In the genomic region with DNA sequence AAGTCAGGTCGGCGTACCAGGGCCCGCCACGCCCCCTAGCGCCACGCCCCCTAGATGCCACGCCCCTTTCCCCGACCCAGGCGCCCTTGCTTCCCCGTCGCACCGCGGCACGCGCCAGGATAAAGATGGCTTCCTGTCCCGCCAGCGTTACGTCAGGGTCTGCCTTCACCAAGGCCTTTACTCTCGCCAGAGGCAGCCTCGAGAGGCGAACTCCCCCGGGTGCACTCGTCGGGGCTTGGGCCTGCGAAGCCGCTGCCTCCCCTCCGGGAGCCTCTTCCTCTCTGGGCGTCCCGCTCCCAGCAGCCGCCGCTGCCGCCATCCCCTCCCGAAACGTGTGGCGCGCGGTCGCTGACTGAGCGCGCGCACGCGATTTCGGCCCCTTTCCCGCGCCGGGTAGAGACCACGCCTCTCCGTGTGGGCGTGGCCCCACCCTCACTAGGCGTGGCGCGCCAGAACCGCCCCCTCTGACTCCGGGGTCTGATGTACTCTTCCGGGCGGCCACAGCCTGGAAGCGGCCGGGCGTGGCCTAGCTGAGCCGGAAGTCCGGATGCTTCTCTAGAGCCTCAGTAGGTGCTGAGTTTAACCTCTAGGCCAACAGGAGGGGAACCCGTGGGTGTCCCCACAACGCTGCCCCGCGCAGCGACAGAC, we compare ENCODE assay signal across 8 mouse cellular contexts. TPM values are rescaled to one million over a fixed set of nuclear protein-coding genes. Genes with fewer than 3 reads are reported as not detected.
DNase-seq lines count a peak whose midpoint lies in the region; ATAC-seq and TF ChIP-seq lines count a peak whose summit lies in the region.

No protein-coding gene starts in this region.

- H3K27me3 ChIP-seq in C2C12 (ENCODE audit: control insufficient read depth, insufficient read depth, insufficient read length), result no peaks in the 10 kb centered on the region
- no peaks in the 10 kb centered on the region; the same call in 1 of the 2 replicates for H3K27me3 ChIP-seq in erythroblast, embryonic 14.5 days (ENCODE audit: control insufficient read depth)
- 0 out of 2 replicates have a peak, but pooled peaks cover 4% of the 10 kb centered on the region for H3K27me3 ChIP-seq in heart, embryonic 13.5 days (replicated peaks)
- H3K27me3 ChIP-seq in liver, embryonic 12.5 days (replicated peaks), result no peaks in the 10 kb centered on the region
- H3K27me3 ChIP-seq in stomach, embryonic 15.5 days (replicated peaks), result no peaks in the 10 kb centered on the region

- TF ChIP-seq CTCF in C2C12 (IDR thresholded peaks at IDR 0.05; ENCODE audit: control insufficient read depth, insufficient read depth, insufficient read length), result no peak
- TF ChIP-seq CTCF in brain, embryonic 14.5 days (IDR thresholded peaks at IDR 0.05; ENCODE audit: borderline replicate concordance, extremely low read depth, insufficient read depth, insufficient read length), result no peak

- peak; percentile 100 for ATAC-seq in heart, embryonic 13.5 days (ENCODE audit: extremely low read depth, insufficient number of reproducible peaks, low FRiP score, low TSS enrichment)
- ATAC-seq in liver, embryonic 12.5 days, result peak; percentile 98
- peak; percentile 98 for ATAC-seq in stomach, embryonic 15.5 days (ENCODE audit: insufficient read depth, low FRiP score, low read depth)

- H3K4me1 ChIP-seq in erythroblast, embryonic 14.5 days (ENCODE audit: control insufficient read depth), result peaks cover 37% of the 10 kb centered on the region
- H3K4me1 ChIP-seq in heart, embryonic 13.5 days, result peaks cover 14% of the 10 kb centered on the region
- peaks cover 25% of the 10 kb centered on the region for H3K4me1 ChIP-seq in liver, embryonic 12.5 days
- peaks cover 4% of the 10 kb centered on the region; the same call in 1 of the 2 replicates for H3K4me1 ChIP-seq in stomach, embryonic 15.5 days

- H3ac ChIP-seq in C2C12 (ENCODE audit: control insufficient read depth, insufficient read length, low read depth), result peak overlapping the region; percentile 80

- no peaks in the 10 kb centered on the region for H3K9me3 ChIP-seq in erythroblast, embryonic 14.5 days (ENCODE audit: control insufficient read depth, low read length)
- H3K9me3 ChIP-seq in heart, embryonic 13.5 days, result no peaks in the 10 kb centered on the region
- no peaks in the 10 kb centered on the region for H3K9me3 ChIP-seq in liver, embryonic 12.5 days (replicated peaks)
- H3K9me3 ChIP-seq in stomach, embryonic 15.5 days, result no peaks in the 10 kb centered on the region

- H3K79me2 ChIP-seq in C2C12 (ENCODE audit: control insufficient read depth, insufficient read depth), result peaks cover 23% of the 10 kb centered on the region

- H3K79me3 ChIP-seq in C2C12 (ENCODE audit: low read depth), result peaks cover 7% of the 10 kb centered on the region

- H3K27ac ChIP-seq in heart, embryonic 13.5 days (replicated peaks), result peak overlapping the region; percentile 95
- H3K27ac ChIP-seq in liver, embryonic 12.5 days, result peak overlapping the region; percentile 91
- peak overlapping the region; percentile 95 for H3K27ac ChIP-seq in stomach, embryonic 15.5 days

- peak; percentile 87 for TF ChIP-seq POLR2A in brain, embryonic 14.5 days (IDR thresholded peaks at IDR 0.05; ENCODE audit: borderline replicate concordance, extremely low read depth, insufficient read depth, insufficient read length, poor library complexity, severe bottlenecking)

- H3K4me3 ChIP-seq in C2C12 (ENCODE audit: insufficient read depth, poor library complexity, severe bottlenecking), result peak overlapping the region; percentile 44
- H3K4me3 ChIP-seq in erythroblast, embryonic 14.5 days (replicated peaks), result peak overlapping the region; percentile 68
- H3K4me3 ChIP-seq in heart, embryonic 13.5 days, result peak overlapping the region; percentile 75
- H3K4me3 ChIP-seq in liver, embryonic 12.5 days, result peak overlapping the region; percentile 73
- H3K4me3 ChIP-seq in stomach, embryonic 15.5 days (replicated peaks), result peak overlapping the region; percentile 79

- H3K9ac ChIP-seq in heart, embryonic 13.5 days, result peak overlapping the region; percentile 87
- peak overlapping the region; percentile 77 for H3K9ac ChIP-seq in liver, embryonic 12.5 days
- peak overlapping the region; percentile 54; the same call in 1 of the 2 replicates for H3K9ac ChIP-seq in stomach, embryonic 15.5 days

- H3K4me2 ChIP-seq in heart, embryonic 13.5 days, result peak overlapping the region; percentile 65
- peak overlapping the region; percentile 87 for H3K4me2 ChIP-seq in liver, embryonic 12.5 days
- peak overlapping the region; percentile 77 for H3K4me2 ChIP-seq in stomach, embryonic 15.5 days

- WGBS in heart, embryonic 13.5 days, result under 1% methylated on average over 67 of the region's 67 CpGs
- 1% methylated on average over 67 of the region's 67 CpGs for WGBS in liver, embryonic 12.5 days (ENCODE audit: insufficient replicate concordance)
- WGBS in stomach, embryonic 15.5 days, result 0% methylated on average over 67 of the region's 67 CpGs

- DNase-seq in brain, embryonic 14.5 days (ENCODE audit: low read depth), result peak; percentile 97
- DNase-seq in kidney, postnatal 10 days, result peak; percentile 98
- peak; percentile 99 for DNase-seq in natural killer cell, adult 2 months (ENCODE audit: low spot score in 2 of 2)

- peaks cover 35% of the 10 kb centered on the region for H3K36me3 ChIP-seq in C2C12 (ENCODE audit: control insufficient read depth, insufficient read depth)
- H3K36me3 ChIP-seq in erythroblast, embryonic 14.5 days (ENCODE audit: control insufficient read depth), result peaks cover 38% of the 10 kb centered on the region
- peaks cover 32% of the 10 kb centered on the region for H3K36me3 ChIP-seq in heart, embryonic 13.5 days
- peaks cover 30% of the 10 kb centered on the region for H3K36me3 ChIP-seq in liver, embryonic 12.5 days
- peaks cover 6% of the 10 kb centered on the region; the same call in 1 of the 2 replicates for H3K36me3 ChIP-seq in stomach, embryonic 15.5 days

TF ChIP-seq in C2C12, 6 proteins besides CTCF, POLR2A, EP300 and RAD21:
- no peak for TF ChIP-seq MYOD1 (IDR thresholded peaks at IDR 0.05; ENCODE audit: control insufficient read depth, insufficient read length, low read depth)
- peak; percentile 87 for TF ChIP-seq MAX (IDR thresholded peaks at IDR 0.05)

RNA-seq across cellular contexts. Expression of a gene that starts 52.5 kb away (rescaled TPM):
- 59.1 TPM for polyA plus RNA-seq in C2C12 (2012; fragmentation: generic; extraction: Trizol)
- 46.6 and 52.4 TPM in 2 replicates for polyA plus RNA-seq in brain, embryonic 14.5 days (2012; rRNA removed)
- polyA plus RNA-seq in erythroblast, embryonic 14.5 days (2012), result 13.6 and 17.6 TPM in 2 replicates
- polyA plus RNA-seq in heart, embryonic 13.5 days (2015; fragmentation: Nextera tagmentation; extraction: Ambion mirVana), result 82.5 and 97.5 TPM in 2 replicates
- polyA plus RNA-seq in liver, embryonic 12.5 days (2016; fragmentation: Nextera tagmentation; extraction: Ambion mirVana), result 80.8 and 81.1 TPM in 2 replicates
- polyA plus RNA-seq in stomach, embryonic 15.5 days (2015; fragmentation: Nextera tagmentation; extraction: Ambion mirVana), result 98.5 and 110 TPM in 2 replicates

Comparison
In these comparisons a context has a peak if more than half of its experiments do, and no peak if none do; other contexts are left out.
1. Peak in every context shown above with its lines: DNase-seq, ATAC-seq, H3K4me3 ChIP-seq and H3K27ac ChIP-seq.